Mouse (Mus musculus): ENCODE results near the gene B430218F22Rik.

B430218F22Rik gene

GRCm38 (mm10) chr13:118386511-118387447 is at the start of gene B430218F22Rik, which contains the start of gene Mrps30:
TSS of gene B430218F22Rik (plus strand) at chr13:118386630.
TSS of gene Mrps30 (minus strand) at chr13:118387252.
- in situ Hi-C loops (cut with MboI, MseI): loop anchor here (25.0 kb wide), 1 partner anchor 1076 kb away; the partner anchor contains the start of gene 4833420G17Rik

GRCm38 (mm10) chr13:118350257-118350656 is 36.2 kb upstream of the B430218F22Rik start:
- in situ Hi-C loops (cut with MboI, MseI): loop anchor here (25.0 kb wide), 1 partner anchor 1013 kb away; no protein-coding TSS in a partner anchor

- in situ Hi-C loops (cut with MboI, MseI): loop anchor here (25.0 kb wide), 1 partner anchor 1014 kb away; no protein-coding TSS in a partner anchor
Observed at GRCm38 (mm10) chr13:118350870-118351269, 35.6 kb upstream of the B430218F22Rik start.

GRCm38 (mm10) chr13:118363342-118363741 is 23.1 kb upstream of the B430218F22Rik start:
- in situ Hi-C loops (cut with MboI, MseI): loop anchor here (25.0 kb wide), 1 partner anchor 1026 kb away; no protein-coding TSS in a partner anchor

GRCm38 (mm10) chr13:118365774-118366173 is 20.7 kb upstream of the B430218F22Rik start:
- in situ Hi-C loops (cut with MboI, MseI): loop anchor here (25.0 kb wide), 1 partner anchor 1028 kb away; no protein-coding TSS in a partner anchor

- in situ Hi-C loops (cut with MboI, MseI): loop anchor here (25.0 kb wide), 1 partner anchor 1036 kb away; no protein-coding TSS in a partner anchor
Observed at GRCm38 (mm10) chr13:118372871-118373270, 13.6 kb upstream of the B430218F22Rik start.

DNA sequence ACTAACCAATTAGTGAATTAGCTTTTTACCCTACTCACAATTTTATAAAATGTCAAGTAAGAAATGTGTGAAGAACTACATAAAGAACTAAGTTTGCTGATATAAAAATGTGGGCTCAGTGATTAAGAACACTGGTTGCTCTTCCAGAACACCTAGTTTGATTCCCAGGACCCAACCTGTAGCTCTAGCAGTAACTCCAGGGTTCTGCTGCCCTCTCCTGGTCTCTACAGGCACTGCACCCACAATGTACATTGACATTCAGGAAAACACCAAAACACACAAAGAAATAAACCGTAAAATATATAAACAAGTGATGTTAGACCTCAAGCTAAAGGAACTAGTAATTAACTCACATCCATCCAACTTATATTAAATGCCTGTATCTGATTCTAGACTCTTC is 7.3 kb upstream of the B430218F22Rik start:
- in situ Hi-C loops (cut with MboI, MseI): loop anchor here (25.0 kb wide), 1 partner anchor 1083 kb away; the partner anchor contains the start of gene 4833420G17Rik

DNA sequence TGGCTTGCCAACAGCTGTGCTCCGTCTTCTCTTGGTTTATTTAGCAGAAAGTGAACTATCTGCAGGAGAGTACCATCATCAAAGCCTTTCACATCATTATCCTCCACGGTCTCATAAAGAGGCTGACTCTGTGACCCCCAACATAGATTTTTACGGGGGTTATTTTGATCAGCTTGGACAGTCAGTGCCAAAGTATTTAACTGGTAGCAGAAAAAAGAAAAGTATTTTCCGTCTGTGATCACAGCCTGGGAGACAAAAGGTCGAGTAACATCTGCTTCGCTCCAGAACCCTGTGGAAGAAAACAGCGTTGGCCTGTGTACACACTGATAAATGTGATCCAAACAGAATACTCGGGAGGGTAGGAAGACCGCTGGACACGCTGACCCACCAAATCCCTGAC is 6.0 kb upstream of the B430218F22Rik start:
- in situ Hi-C loops (cut with MboI, MseI): loop anchor here (25.0 kb wide), 1 partner anchor 1082 kb away; the partner anchor contains the start of gene 4833420G17Rik

DNA sequence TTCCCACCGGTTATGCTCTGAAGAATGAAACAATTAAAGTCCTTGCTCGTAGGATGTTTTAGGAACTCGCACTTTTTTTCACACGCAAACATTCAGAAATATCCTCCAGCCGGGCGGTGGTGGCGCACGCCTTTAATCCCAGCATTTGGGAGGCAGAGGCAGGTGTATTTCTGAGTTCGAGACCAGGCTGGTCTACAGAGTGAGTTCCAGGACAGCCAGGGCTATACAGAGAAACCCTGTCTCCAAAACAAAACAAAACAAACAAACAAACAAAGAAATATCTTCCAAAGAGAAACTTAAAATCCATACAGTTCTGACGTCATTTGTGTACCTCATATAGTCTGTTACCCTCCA is 995 bp downstream of the B430218F22Rik start:
- in situ Hi-C loops (cut with MboI, MseI): loop anchor here (25.0 kb wide), 1 partner anchor 1075 kb away; the partner anchor contains the start of gene 4833420G17Rik

DNA sequence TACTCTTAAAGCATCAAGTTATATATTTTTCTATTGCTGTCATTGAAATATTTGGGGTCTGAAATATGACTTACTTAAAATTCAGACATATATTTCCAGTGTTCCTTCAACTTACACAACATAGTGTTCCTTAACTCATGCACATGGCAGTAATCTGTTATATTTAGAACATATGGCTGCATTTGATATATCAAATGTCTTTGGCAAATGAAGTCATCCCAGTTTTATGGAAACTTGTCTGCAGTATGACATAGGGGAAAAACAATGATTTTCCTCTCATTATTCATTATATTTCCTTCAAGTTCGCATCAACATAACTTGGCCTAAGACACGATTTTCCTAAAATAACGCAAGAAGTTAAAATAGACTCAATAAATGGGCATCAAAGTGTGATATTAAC is 9.4 kb downstream of the B430218F22Rik start:
- in situ Hi-C loops (cut with MboI, MseI): loop anchor here (25.0 kb wide), 1 partner anchor 1066 kb away; the partner anchor contains the start of gene 4833420G17Rik

GRCm38 (mm10) chr13:118400340-118400739 is 13.9 kb downstream of the B430218F22Rik start:
- in situ Hi-C loops (cut with MboI, MseI): no loop called here

GRCm38 (mm10) chr13:118403544-118403943 is 17.1 kb downstream of the B430218F22Rik start:
- in situ Hi-C loops (cut with MboI, MseI): no loop called here

GRCm38 (mm10) chr13:118411297-118411992 is 25.0 kb downstream of the B430218F22Rik start:
- in situ Hi-C loops (cut with MboI, MseI): no loop called here

- in situ Hi-C loops (cut with MboI, MseI): loop anchor here (5.0 kb wide), 1 partner anchor 934 kb away; no protein-coding TSS in a partner anchor
Observed at GRCm38 (mm10) chr13:118418163-118418562, 31.7 kb downstream of the B430218F22Rik start.

DNA sequence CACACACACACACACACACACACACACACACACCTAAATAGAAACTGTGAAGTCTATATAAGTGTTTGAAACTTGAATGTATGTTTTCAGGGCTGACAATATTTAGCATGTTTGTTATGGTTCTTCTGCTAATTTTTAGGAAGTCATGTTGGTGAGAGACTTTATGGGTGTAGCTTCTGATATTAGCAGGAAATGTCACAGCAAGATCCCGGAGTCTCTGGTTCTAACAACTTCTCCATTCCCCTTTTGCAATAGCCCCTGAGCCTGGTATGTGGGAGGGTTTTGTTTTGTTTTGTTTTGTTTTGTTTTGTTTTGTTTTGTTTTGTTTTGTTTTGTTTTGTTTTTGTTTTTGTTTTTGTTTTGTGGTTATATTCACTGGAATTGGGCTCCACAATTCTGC is 34.0 kb downstream of the B430218F22Rik start:
- in situ Hi-C loops (cut with MboI, MseI): no loop called here

GRCm38 (mm10) chr13:118420847-118421246 is 34.4 kb downstream of the B430218F22Rik start:
- in situ Hi-C loops (cut with MboI, MseI): no loop called here

All from T-helper 2 cell (primary cell).